Mouse (Mus musculus) urinary bladder, postnatal 10 days (tissue): ENCODE results near the gene Zfp277.

ENCODE experiments used
- DNase-seq: peaks from one replicate; pipeline ENCODE4 v3.0.0; 2022; ENCODE audit warnings: low spot score

Zfp277 gene

DNA sequence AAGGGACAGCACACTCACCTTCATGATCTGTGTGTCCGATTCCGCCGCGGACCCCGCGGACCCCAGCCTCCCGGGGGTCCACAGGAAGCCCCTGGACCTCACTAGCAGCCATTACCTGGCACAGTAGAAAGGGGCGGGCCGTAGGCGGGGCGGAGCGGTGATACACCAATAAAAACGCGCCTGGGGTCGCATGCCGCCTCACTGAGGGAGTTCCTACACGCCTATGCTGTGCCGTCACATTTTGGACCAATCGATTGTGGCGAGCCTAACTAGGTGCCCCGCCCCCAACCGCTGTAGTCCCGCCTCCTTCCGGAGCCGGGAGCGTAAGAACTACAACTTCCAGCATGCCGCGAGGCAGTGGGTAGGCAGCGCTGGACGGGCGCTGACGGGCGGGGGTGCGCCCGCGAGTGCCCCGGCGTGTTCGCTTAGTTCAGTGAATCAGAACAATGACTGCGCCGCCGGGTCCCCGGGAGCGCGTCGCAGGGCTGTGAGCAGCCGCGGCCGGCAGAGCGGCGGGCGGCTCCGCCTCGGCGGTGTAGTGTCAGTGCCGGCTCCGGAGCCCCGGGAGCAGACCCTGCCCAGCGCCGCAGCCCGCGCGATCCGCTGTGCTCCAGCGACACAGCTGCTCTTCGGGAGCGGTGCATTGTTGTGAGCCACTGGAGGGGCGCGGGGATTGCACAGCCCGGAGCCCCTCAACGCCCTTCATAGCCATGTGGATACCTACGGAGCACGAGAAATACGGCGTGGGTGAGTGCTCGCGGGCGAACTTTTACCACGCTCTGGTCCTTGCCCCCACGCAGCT lies at the start of gene Zfp277, which contains the start of gene Dock4:
Gene Zfp277 (minus strand): TSS at position 255 of the 802 bp plus-strand sequence.
Gene Dock4 (plus strand): TSS at position 305 of the 802 bp plus-strand sequence.
- peak; percentile 93 for DNase-seq

GRCm38 (mm10) chr12:40486047-40486837 lies 40.5 kb upstream of the Zfp277 start:
- DNase-seq, result no peak

DNA sequence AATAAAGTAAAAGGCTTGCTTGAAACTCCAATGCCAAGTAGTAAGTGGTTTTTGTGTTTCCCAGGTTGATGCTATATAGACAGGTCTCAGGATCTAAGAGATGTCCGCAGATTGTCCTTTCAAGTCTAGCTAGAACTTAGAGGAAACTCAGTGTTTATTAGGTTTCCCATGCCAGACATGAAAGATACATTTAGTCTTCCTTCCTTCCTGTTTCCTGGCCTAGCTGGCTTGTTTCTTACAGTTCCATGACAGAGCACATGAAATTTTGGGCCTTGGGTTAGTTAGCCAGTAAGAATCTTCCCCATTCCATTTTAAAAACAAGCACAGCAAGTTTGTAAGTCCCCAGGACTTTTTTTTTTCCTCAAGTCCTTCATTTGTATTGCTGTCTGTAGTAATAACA lies 39.5 kb upstream of the Zfp277 start:
- no peak for DNase-seq

DNA sequence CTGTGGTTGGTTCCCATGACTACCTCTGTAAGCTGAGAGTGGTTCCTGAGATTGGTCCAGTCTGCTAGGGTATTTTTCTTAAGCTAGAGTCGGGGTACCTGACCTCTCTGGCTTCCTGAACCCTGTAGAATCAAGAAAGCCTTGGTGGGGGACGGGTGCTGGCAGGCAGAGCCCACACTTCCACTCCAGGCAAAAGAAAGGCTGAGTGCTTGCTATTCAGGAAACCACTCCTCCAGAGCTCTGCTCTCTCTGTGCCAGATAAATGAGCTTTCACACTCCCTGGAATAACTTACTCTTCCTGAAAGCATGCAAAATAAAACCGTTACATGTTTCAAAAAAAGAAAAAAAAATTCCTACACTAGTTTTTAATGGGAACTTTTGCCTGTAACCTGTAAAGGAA lies 38.5 kb upstream of the Zfp277 start:
- DNase-seq, result no peak

GRCm38 (mm10) chr12:40477621-40478452 lies 32.1 kb upstream of the Zfp277 start:
- DNase-seq, result no peak

DNA sequence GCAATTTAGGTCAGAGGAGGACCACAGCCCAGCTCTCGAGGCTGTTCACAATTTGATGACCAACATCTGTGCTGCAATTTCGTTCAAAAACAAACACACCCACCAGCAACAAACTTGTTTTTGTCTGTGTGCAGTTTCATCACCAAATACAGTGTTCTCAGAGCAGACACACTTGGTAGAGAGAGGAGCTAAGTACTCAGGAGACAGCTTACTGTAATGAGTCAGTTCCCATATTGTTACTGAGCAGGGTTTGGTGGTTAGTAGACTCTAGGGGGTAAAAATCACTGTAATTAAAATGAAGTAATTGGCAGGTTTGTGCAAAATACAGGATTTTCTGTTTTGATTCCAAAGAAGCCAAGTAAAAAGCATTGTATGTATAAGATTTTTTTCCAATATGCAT lies 28.0 kb upstream of the Zfp277 start:
- DNase-seq, result no peak

DNA sequence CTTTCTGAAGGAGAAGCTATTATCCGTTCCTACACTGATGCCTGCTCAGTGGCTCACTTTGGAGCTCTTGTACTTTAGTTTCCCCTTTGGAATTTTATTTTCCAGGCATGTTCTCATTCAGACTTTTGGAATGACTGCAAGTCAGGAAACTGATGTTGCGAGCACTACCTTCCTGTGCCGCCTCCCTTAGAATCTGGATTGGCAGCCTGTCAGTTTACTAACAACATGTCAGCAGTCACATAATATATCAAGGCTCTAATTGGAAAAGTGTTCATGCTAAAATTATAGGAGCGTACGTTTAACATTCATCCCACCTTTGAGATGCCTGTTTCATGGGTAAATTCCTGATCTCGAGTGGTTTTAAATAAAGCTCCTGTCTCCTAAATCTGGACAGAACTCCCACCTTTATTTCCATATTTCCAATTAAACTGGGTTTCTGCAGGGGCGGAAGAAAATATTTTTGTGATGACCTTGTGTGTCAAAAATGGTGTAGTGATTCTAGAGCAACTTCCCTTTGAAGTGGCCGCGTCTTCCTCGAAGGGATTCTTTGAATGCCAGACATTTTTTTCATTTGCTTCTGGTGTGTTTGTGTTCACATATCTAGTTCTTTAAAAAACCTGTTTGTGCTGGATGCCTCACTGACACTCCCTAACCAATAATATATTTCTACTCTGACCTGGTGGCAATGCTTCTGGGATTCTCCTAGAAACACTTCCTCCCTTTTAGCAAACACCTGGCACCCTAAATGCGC lies 26.1 kb upstream of the Zfp277 start:
- no peak for DNase-seq

- DNase-seq, result no peak
Observed at GRCm38 (mm10) chr12:40469009-40469408, 23.3 kb upstream of the Zfp277 start.

- DNase-seq, result no peak
Observed at GRCm38 (mm10) chr12:40468235-40468634, 22.5 kb upstream of the Zfp277 start.

- DNase-seq, result no peak
Observed at GRCm38 (mm10) chr12:40464282-40464681, 18.6 kb upstream of the Zfp277 start.

DNA sequence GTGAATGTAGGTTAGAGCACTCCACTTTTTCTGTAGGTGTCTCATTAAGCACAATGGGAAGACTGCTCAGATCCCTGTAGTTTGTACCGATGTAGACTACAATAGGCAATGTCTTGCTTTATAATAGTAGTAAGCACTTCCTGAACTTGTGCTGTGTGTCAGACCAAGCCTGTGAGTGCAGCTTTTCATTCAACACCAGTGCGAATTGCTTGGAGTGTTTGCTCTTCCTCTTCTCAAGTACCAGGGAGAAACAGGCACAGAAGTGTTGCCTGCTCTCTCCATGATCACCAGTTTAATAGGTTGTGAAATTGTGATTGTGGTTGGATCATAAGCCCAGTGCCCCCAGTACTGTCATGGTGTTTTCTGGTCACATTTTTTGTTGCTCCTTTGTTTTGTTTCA lies 18.1 kb upstream of the Zfp277 start:
- no peak for DNase-seq

DNA sequence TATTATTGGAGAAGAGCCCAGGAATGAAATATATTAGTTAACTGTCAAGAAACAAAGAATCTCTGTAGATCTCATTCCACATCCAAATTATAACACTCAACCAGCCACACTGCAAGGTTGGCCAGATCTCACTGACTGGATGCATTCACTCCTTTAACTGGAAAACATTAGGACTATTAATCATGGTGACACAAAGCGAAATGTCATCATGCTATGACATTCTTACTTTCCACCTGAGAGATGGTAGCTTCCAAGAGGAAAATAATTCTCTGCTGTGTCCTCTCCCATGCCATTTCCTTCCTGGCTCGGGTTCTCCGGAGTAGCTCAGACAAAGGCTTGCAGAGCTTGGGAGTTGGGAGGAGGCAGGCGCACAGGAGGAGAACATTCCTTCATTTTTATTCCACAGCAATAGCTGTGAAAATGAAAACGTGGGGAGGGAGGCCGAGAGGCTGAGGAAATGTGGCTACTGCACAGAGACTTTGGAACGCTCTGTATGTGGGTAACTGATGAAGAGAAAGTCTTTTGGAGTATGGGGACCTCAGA lies 17.1 kb upstream of the Zfp277 start:
- no peak for DNase-seq

DNA sequence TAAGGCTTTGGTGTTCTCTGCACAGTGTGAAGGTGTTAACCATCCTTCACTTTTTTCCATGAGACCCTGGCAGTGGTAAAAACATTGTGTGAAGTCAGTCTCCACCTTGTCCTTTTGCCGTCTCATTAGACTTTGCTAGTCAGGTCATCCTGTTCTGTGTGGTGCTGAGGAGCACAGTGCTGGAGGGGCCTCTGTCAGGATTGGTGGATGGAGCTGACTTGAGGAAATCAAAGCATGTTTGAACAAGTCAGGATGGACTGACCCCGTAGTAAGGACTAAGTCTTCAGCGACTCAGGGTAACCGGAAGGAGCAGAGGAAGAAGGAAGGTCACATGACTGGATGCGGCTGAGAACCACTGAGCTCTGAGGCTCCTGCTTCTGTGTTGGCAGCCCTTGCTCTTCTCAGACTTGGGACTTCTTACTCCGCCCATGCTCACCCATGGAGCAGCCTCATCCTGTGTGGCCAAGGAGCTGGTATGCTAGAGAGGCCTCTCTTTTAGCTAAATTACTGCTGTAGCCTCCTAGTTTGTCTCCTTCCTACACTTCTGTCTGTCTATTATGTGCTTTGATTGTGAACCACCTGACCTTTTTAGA lies 14.1 kb upstream of the Zfp277 start:
- DNase-seq, result no peak

- no peak for DNase-seq
Observed at GRCm38 (mm10) chr12:40458977-40459376, 13.3 kb upstream of the Zfp277 start.

DNA sequence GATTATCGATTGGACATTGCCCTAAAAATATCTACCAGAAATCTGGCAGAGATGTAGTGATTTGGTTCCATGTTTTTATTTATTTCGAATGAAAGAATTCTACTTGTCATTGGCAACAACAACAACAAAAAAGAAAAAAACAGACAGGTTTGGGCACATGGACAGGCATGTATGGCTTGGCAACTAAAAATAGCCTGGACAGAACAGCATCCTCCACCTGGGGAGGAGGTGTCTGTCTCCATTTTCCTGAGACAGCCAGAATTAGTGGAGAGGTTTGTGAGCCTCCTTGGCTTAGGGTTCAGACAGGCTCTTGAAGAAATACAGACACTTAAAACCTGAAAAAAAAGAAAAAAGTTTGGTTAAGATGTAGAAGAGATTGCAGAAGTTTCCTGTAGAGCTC lies 10.8 kb upstream of the Zfp277 start:
- no peak for DNase-seq

DNA sequence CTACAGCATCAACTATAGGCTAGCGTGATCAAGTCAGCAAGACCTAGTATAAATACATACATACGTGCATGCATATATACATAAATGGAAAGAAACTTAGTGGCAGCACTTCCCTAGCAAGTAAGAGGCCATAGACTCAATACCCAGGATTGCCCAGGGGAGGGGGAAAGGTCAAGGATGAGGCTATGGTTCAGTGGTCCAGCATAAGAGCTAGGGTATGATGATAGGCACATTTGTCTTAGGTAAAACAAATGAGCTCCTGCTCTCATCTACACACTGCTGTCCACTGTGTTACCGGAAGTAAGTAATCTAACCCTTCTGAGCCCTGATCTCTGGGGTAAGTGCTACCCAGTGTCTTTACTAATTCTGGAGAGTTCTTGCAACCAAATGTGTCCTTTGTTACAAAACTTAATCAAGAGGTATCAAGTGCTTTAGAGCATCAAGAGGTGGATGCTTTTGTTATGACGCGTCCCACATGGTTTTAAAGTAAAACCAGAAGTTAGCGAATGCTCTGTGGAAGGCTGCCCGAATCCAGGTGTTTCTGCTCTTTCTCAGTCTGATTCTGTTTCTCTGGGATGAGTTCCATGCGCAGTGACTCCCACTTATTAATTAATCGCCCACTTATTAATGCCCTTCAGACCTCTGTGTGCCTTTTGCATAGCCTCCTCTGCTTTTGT lies 3.6 kb upstream of the Zfp277 start:
- no peak for DNase-seq

DNA sequence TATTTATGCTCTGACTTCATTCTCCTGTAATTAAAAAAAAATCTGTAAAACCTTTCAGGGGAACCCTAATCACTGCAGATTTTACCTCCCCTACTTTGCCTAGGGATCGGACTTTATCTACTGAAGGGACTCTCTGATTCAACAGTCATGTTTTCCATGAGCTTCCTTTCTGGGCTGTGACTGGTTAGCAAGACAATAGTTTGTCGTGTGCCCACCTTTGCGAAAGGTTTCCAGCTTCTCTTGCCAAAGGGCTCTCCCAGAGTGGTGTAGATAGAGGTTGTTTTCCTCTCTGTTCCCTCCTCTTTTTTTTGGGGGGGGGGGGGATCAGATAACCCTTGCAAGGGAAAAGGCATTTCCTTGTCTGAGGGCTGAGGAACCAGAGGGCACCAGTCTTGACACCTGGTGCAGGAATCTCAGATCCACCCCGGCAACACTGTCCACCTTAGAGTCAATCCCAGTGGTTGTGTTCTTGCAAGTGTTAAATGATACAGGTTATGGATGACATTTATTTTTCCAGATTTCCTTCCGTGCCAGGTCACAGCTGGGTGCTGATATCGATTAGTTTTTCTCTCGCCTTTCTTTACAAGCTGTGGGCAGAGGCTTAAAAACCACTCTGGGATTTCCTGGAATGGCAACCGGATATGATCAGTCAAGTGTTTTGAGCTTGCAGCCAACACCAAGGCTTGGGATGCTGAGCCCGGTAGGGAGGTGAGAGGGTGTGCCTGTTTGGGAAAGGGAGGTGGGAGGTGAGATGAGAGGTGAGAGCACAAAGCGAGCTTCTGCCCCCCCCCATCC lies 2.1 kb upstream of the Zfp277 start:
- no peak for DNase-seq

DNA sequence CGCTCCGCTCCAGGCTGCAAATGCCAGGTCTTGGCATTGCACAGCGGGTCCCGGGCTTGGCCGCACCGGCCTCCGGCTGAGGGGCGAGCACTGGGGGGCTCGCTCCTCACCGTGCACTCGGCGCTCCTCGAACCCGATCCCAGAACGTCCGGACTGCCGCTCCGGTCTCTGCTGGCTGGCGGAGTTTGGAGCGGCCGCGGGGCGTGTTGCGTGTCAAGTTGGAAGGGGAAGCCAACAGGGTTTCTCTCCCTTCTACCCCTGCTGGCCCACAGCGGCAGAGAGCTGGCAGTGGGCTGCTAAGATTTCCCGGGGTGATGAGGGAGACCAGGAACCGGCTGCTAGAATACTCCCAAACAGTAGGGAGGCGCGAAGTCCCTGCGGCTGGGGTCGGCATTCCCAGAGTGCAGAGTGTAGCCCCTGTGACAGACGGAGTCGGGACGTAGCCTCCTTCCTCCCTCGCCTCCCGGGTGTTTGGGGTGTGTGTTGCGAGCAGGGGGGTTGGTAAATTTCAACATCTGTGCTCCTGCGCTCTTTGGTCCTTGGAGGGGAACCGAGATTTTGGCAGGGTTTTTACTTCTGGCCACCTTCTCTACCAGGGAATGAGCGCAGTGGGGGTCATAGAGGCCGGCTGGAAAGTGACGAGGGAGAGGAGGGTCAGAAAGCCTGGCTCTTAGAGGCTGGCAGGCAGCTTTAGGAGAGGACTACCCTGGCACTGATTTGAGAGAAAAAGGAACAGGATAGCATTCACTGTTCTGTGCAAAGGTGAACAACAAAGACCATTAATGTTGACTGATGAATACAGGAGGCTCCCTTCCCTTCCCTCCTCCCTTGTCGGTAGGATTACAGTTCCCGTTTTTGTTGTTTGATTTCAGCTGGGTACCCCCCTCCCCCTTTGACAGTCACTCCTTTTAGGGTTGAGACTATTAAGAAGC lies 1.0 kb upstream of the Zfp277 start:
- DNase-seq, result no peak
